Mouse (Mus musculus) stomach, postnatal 0 days (tissue): ENCODE measurements around the gene Tlnrd1.
A peak's percentile ranks its signal among the peaks of the same experiment; 100 is the strongest.

Experiments used
- CTCF ChIP-seq: IDR thresholded peaks from 2 replicates; pipeline ENCODE4 v1.5.1; 2016; ENCODE audit warnings: antibody characterized with exemption, low read depth, mild to moderate bottlenecking, moderate library complexity
- EP300 ChIP-seq: optimal IDR thresholded peaks from 2 replicates; pipeline ENCODE3; 2016; ENCODE audit warnings: antibody characterized with exemption

DNA sequence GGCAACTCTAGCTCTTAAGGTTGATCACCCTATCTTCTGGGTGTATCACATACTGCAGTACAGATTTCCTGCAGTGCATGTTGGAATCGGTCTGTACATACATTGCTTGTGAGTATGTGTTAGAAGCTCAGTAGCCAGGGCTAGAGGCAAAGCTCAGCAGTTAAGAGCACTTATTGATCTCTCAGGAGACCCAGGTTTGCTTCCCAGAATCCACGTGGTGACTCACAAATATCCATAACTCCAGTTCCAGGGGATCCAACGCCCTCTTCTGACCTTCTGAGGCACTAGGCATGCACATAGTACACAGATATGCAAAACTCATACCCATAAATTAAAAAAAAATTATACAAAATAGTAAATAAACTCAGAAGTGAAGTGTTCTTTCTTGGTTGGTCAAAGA lies 7.0 kb downstream of the Tlnrd1 start:
- TF ChIP-seq EP300 (no peak), CTCF (peak; percentile 18; the same call in 1 of the 2 replicates)
